Mouse (Mus musculus): ENCODE results near the gene Snx18. TPM values are rescaled to one million over a fixed set of nuclear protein-coding genes. Genes with fewer than 3 reads are reported as not detected.

Snx18 gene
- polyA plus RNA-seq, 1 experiment, result 13.7 TPM

DNA sequence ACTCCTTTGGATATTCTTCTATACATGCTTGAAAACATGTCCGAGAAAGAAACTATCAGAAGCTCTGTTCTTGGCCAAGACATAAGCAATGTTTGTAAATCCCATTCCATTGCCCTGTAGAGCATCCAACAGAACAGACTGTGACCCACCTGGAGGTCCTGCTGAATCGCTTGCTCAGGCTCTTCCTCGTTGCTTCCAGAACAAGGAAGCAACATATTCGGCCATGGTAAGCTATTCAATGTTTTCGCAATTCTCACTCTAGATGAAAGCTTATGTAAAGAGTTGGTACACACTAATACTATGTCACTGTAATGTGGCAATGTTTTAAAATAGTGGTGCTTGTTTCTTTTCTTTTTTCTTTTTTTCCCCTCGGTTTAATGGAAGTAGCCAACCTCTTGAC, 76.0 kb downstream of the Snx18 start:
- 86% methylated on average over 6 of the region's 6 CpGs for WGBS
- no peak for DNase-seq (ENCODE audit: low read depth in 1 of 2, low spot score in 2 of 2)
- TF ChIP-seq CTCF (IDR thresholded peaks at IDR 0.05; ENCODE audit: extremely low read depth, insufficient read depth, insufficient read length, insufficient replicate concordance), result no peak
- no peak for TF ChIP-seq POLR2A (IDR thresholded peaks at IDR 0.05; ENCODE audit: low read depth, low read length)

More for the DNA sequence above, 76.0 kb downstream of the Snx18 start:
- Histone ChIP-seq H3K36me3 (ENCODE audit: control insufficient read depth, insufficient read depth, low read length) (no peaks in the 10 kb centered on the region), H3K4me3 (ENCODE audit: extremely low read depth, insufficient read depth, insufficient read length) (no peak overlapping the region), H3K4me1 (ENCODE audit: control insufficient read depth, insufficient read depth, insufficient read length) (no peaks in the 10 kb centered on the region), H3K27me3 (ENCODE audit: control insufficient read depth, insufficient read depth, low read length) (no peaks in the 10 kb centered on the region), H3K27ac (ENCODE audit: insufficient read depth, low read length) (no peak overlapping the region)

Other genes starting within 250 kb of the Snx18 start
- gene Hspb3, start 45.1 kb upstream of the Snx18 start, polyA plus RNA-seq (2012; rRNA removed), result not detected in 2 replicates
- 1.2 and 1.3 TPM in 2 replicates for gene Arl15, start 175.9 kb upstream of the Snx18 start, polyA plus RNA-seq (2012; rRNA removed)